Mouse (Mus musculus) E14TG2a.4 (cell line): Measurements from ENCODE around the gene Ankrd13c.
A peak's percentile ranks its signal among the peaks of the same experiment; 100 is the strongest.
"Not testable (repeated sequence)": the region's sequence is repeated elsewhere in the genome, so short reads cannot be mapped to it uniquely, and the experiment has no call there.

Source experiments
- H3K27me3 ChIP-seq: 2 replicates; pipeline ENCODE4 v1.6.1; 2014; ENCODE audit warnings: low read length, control low read depth; ENCODE audit not compliant: insufficient read depth
- H3K36me3 ChIP-seq: 2 replicates; pipeline ENCODE4 v1.6.1; 2014; ENCODE audit warnings: low read length, control low read depth; ENCODE audit not compliant: insufficient read depth
- H3K4me1 ChIP-seq: replicated peaks from 2 replicates; pipeline ENCODE4 v1.6.1; 2014; ENCODE audit warnings: low read depth, low read length, control low read depth
- H3K4me3 ChIP-seq: replicated peaks from 2 replicates; pipeline ENCODE4 v1.5.1; 2014; ENCODE audit warnings: mild to moderate bottlenecking, low read length
- H3K9me3 ChIP-seq: 2 replicates; pipeline ENCODE4 v1.6.1; 2014; ENCODE audit warnings: low read length, control low read depth
- CTCF ChIP-seq: conservative IDR thresholded peaks from 2 replicates; pipeline ENCODE4 v1.5.1; 2014; ENCODE audit warnings: low read length
- NANOG ChIP-seq: IDR thresholded peaks from 2 replicates; pipeline ENCODE4 v1.6.1; 2014; ENCODE audit warnings: borderline replicate concordance, low read length, mixed read lengths
- POU5F1 ChIP-seq: IDR thresholded peaks from 2 replicates; pipeline ENCODE4 v1.6.1; 2014; ENCODE audit warnings: low read length, borderline replicate concordance

The Ankrd13c gene

GRCm38 (mm10) chr3:157923268-157923835 lies 23.7 kb upstream of the Ankrd13c start:
- Histone ChIP-seq H3K36me3 (peaks cover 30% of the 10 kb centered on the region), H3K4me3 (peak overlapping the region; percentile 85), H3K9me3 (no peaks in the 10 kb centered on the region), H3K27me3 (no peaks in the 10 kb centered on the region), H3K4me1 (peaks cover 75% of the 10 kb centered on the region)
- TF ChIP-seq CTCF (no peak), NANOG (no peak), POU5F1 (no peak)

DNA sequence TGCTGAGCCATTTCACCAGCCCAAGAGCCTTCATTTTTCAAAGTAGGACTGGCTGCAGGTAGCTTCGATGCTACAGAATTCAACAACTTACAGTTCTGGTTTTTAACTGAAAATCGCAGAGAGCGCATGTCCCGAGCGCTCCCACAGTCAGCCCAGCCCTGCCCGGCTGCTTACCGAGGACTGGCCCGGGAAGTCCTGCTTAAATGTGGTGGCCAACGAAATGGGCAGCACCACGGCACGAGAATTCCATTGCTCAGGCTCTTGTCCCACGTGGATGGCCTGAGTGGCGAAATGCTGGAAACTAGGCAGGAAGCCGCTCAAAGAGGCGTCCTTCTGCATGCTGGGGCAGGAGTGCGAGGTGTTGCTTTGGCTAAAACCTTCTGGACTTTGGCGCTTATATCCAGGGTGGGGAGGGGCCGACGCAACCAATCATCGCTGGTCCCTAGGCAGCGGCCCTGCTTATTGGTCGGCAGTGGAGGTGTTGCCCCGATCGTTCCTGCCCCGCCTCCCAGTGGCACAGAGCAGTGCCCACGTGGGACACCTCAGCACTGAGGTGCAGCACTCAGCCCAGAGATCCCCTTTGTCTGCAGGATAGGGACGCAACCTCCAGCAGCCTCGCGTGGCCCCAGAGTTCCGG lies 22.2 kb upstream of the Ankrd13c start, which contains the start of gene Cth:
TSS of gene Cth (minus strand) at position 386 of the 637 bp plus-strand sequence.
- peaks cover 76% of the 10 kb centered on the region for H3K4me1 ChIP-seq
- H3K27me3 ChIP-seq: no peaks in the 10 kb centered on the region
- TF ChIP-seq CTCF: no peak
- no peaks in the 10 kb centered on the region for H3K9me3 ChIP-seq
- peak within 1 kb of the TSS; percentile 85 for H3K4me3 ChIP-seq
- peaks cover 15% of the 10 kb centered on the region for H3K36me3 ChIP-seq

DNA sequence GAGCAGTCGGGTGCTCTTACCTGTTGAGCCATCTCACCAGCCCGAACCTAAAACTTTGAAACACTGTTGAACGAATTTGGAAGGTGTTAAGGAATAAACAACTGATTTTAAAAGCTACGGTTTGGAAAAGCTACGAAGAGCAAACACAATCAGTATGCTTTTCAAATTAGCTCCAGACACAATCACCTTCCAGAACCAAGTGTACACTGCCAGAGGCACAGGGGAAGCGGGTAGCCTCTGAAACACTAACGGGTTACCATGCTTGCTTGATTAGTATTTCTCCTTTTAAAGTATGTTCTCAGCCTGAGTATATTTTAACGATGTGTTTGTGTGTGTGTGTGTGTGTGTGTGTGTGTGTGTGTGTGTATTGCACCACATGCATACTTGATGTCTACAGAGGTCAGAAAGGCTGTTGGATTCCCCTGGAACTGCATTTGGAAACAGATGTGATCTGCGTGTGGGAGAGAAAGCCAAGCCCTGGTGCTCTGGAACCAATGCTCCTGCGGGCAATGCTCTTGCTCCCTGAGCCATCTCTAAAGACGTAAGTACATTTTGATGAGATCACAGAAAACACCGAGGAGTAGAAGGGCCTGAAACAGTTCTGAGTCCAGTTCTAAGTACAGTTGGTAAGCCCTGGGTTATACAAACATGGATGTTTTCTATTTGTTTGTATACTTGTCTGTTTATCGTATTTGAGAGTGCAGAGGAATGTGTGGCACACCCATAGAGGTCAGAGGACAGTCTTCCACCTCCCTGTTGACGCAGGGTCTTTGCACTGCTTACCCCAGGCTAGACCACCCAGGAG lies 21.1 kb upstream of the Ankrd13c start:
- Histone ChIP-seq H3K27me3 (no peaks in the 10 kb centered on the region), H3K4me1 (peaks cover 76% of the 10 kb centered on the region), H3K36me3 (peaks cover 4% of the 10 kb centered on the region), H3K9me3 (no peaks in the 10 kb centered on the region), H3K4me3 (no peak overlapping the region)
- no peak for TF ChIP-seq POU5F1
- no peak for TF ChIP-seq NANOG
- TF ChIP-seq CTCF: no peak

- H3K36me3 ChIP-seq: peaks cover 2% of the 10 kb centered on the region; the same call in 1 of the 2 replicates
- TF ChIP-seq CTCF (no peak), NANOG (no peak), POU5F1 (no peak)
- H3K4me1 ChIP-seq: peaks cover 75% of the 10 kb centered on the region
Measured at GRCm38 (mm10) chr3:157926761-157927160, 20.3 kb upstream of the Ankrd13c start.

GRCm38 (mm10) chr3:157928731-157929130 lies 18.3 kb upstream of the Ankrd13c start:
- H3K27me3 ChIP-seq: no peaks in the 10 kb centered on the region
- H3K4me3 ChIP-seq: no peak overlapping the region
- H3K9me3 ChIP-seq: no peaks in the 10 kb centered on the region
- no peaks in the 10 kb centered on the region for H3K36me3 ChIP-seq
- no peak for TF ChIP-seq POU5F1
- TF ChIP-seq NANOG: no peak
- no peak for TF ChIP-seq CTCF
- peaks cover 73% of the 10 kb centered on the region for H3K4me1 ChIP-seq

More at GRCm38 (mm10) chr3:157926761-157927160, 20.3 kb upstream of the Ankrd13c start:
- Histone ChIP-seq H3K27me3 (no peaks in the 10 kb centered on the region), H3K4me3 (no peak overlapping the region), H3K9me3 (no peaks in the 10 kb centered on the region)

GRCm38 (mm10) chr3:157929417-157929816 lies 17.6 kb upstream of the Ankrd13c start:
- no peaks in the 10 kb centered on the region for H3K27me3 ChIP-seq
- H3K4me1 ChIP-seq: peaks cover 73% of the 10 kb centered on the region
- no peak for TF ChIP-seq NANOG
- TF ChIP-seq POU5F1: no peak
- TF ChIP-seq CTCF: no peak
- H3K36me3 ChIP-seq: no peaks in the 10 kb centered on the region
- no peak overlapping the region for H3K4me3 ChIP-seq
- H3K9me3 ChIP-seq: no peaks in the 10 kb centered on the region

DNA sequence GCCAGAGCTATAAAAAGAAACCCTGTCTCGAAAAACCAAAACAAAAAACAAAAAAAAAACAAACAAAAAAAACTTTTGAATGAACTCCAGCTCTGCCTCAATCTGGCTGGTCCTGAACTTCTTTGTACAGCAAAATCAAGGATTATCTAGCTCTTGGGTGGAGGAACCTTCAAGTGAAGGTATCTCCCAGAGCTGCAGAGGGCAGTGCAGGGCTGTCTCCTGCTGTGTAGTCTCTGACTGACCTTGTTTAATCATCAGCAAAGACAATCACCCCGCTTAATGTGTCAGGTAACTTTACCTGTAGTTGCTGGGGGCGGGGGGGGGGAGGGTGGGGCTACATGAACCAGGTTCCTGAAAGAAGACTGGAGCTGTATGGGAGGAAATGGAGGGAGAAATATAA lies 15.4 kb upstream of the Ankrd13c start:
- Histone ChIP-seq H3K27me3 (no peaks in the 10 kb centered on the region), H3K9me3 (no peaks in the 10 kb centered on the region), H3K36me3 (no peaks in the 10 kb centered on the region), H3K4me1 (peaks cover 72% of the 10 kb centered on the region), H3K4me3 (no peak overlapping the region; the same call in 1 of the 2 replicates)
- TF ChIP-seq NANOG (no peak), POU5F1 (no peak), CTCF (0 out of 2 replicates have a peak, but pooled peaks have one; percentile 6)

DNA sequence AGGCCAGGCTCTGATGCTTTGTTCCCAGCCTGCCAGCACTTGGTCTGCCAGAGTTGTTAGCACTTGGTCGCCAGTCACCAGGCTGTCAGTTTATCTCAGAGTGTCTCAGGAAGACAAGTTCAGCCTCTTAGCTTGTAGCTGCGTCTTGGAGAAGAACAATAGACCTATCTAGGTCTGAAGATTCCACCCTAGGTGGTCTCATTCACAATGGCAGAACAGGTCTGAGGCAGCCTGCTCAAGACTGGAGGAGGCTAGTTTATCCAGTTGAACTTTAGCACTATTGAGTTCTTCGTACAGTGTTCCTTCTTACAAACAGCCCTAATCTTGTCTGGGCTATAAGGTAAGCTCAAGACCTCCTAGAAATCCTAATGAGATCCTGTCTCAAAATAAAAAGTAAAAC lies 15.0 kb upstream of the Ankrd13c start:
- H3K4me1 ChIP-seq: peaks cover 68% of the 10 kb centered on the region
- no peaks in the 10 kb centered on the region for H3K36me3 ChIP-seq
- H3K9me3 ChIP-seq: no peaks in the 10 kb centered on the region
- TF ChIP-seq NANOG (peak; percentile 89), POU5F1 (no peak)
- no peaks in the 10 kb centered on the region for H3K27me3 ChIP-seq
- H3K4me3 ChIP-seq: no peak overlapping the region; the same call in 1 of the 2 replicates

DNA sequence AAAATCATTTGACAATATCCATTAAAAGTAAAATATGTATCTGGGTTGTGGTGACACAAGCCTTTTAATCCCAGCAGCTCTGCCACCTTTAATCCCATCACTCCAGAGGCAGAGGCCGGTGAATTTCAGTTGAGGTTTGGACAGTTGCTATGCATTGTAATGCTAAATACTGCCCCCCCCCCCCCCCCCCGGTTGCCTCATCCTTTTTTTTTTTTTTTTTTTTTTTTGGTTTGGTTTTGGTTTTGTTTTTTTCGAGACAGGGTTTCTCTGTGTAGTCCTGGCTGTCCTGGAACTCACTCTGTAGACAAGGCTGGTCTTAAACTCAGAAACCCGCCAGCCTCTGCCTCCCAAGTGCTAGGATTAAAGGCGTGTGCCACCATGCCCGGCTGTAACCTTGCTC lies 13.8 kb upstream of the Ankrd13c start:
- H3K9me3 ChIP-seq, H3K36me3 ChIP-seq, H3K27me3 ChIP-seq: not testable (repeated sequence)
- 0 out of 2 replicates have a peak overlapping the region, but pooled peaks have one; percentile 17 for H3K4me3 ChIP-seq
- peaks cover 56% of the 10 kb centered on the region for H3K4me1 ChIP-seq
